Mouse (Mus musculus): ENCODE measurements around the gene Fkbp4. TPM values are rescaled to one million over a fixed set of nuclear protein-coding genes. Genes with fewer than 3 reads are reported as not detected.

The Fkbp4 gene
- 100 to 1,000 TPM in 1 of 2 experiments, 10 to 100 TPM in 1; 90.5 to 105 TPM for total RNA-seq (2021)
- long read RNA-seq, experiment 1, transcript Fkbp4-201 (10 exons, 2,217 nt) = major isoform, 148 of 168 reads
- long read RNA-seq, experiment 1, partial matches to known transcripts = 2 of 168 reads
- long read RNA-seq, experiment 1, other reads (novel, unspliced or antisense) = 17 of 168 reads
- long read RNA-seq, experiment 2, transcript Fkbp4-201 (10 exons, 2,217 nt) = major isoform, 202 of 233 reads
- long read RNA-seq, experiment 2, partial matches to known transcripts = 22 of 233 reads
- long read RNA-seq, experiment 2, other reads (novel, unspliced or antisense) = 9 of 233 reads

DNA sequence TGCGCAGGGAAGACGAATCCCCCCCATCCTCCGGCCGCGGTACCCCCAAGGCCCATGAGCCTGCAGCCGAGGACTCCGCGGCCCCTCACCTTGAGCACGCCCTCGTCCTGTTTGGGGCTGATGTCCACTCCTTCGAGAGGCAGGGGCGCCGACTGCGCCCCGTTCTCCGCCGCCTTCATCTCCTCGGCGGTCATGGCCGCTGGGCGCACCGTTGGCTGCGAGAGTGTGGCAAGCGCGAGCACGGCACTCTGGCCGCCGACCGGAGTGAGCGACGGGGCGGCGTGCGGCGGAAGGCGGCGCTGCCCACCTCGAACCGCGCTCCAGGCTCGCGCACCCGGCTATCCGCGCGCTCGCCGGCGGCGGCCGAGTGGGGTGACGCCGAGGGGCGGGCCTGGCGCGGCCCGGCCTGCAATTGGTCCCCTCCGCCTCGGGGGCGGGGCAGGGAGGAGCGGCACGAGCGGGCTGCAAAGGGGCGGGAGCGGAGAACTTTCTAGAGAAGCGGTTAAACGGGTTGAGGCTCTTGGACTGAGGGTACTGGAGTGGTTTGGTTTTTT is at the start of gene Fkbp4:
Gene Fkbp4 (minus strand): TSS at position 361 of the 554 bp plus-strand sequence.
- peak; percentile 84 to 94 for DNase-seq (ENCODE audit: low spot score in 2 of 2)

DNA sequence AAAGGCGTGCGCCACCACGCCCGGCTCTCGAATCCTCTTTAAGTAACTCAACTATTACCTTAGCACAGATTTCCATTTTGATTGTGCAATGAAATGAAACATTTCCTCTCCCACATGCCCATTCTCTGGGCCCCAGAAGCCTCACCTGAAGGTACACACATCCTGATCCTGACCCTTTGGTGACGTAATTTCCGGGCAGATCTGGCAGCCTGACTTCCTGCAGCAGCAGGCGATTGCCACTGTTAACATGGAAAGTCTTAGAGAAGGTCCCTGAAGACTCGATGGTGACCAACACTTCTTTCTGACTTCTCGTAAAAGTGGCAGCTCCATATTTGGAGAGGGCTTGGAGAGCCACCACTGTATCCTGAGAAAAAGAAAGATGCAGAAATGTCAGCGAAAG is 49.3 kb upstream of the Fkbp4 start:
- DNase-seq (ENCODE audit: low spot score in 2 of 2) = no peak

DNA sequence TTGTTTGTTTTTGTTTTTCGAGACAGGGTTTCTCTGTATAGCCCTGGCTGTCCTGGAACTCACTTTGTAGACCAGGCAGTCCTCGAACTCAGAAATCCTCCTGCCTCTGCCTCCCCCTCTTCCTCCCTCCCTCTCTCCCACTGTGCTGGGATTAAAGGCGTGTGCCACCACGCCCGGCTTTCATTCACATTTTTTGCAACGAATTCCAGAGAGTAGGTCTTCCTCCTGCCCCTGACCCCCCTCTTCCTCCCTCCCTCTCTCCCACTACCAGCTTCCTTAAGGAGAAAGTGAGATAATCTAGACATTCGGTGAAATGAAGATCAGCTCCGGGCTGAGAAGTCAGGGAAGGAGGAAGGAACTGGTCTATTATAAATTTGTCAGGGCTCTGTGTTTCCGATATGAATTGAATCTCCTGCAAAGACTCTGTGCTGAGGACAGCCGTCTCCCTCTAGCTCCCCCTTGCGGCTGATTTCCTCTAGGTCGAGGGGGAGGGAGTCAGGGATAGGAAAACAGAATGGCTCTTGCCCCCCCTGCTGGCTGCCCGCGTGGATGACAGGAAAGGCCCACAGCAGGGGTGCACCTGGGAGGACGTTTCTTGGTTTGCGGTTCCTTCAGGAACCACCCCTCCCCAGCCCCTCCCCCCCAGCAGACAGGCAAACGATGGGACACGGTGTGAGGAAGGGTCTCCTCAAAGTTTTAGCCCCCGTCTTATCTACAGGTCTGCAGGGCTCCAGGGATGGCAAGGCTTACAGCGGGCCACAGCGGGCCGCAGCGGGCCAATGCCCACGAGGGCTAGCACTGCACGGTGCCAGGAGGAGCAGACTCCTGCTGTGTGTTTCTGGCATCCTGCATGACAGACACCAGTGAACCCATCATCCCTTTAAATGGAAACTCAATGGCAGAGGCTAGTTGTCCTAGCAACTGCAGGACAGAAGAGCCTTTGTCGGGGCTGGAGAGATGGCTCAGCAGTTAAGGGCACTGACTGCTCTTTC is 41.3 kb upstream of the Fkbp4 start:
- DNase-seq (ENCODE audit: low spot score in 2 of 2) = peak; percentile 95 to 97

DNA sequence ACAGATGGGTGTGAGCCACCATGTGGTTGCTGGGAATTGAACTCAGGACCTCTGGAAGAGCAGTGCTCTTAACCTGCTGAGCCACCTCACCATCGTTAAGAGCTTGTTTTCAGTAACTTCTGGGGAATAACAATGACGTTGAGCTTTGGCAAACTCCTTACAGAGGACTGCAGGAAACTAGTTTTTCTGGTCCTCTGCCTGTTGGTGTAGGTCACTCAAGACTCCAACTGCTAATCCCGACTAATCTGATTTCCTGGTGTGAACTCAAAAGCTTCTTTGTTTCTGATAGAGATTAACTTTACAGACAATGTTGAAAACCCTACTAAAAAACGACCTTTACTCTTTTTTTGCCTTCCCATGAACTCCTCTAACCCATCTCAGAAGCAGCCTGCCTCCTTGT is 39.0 kb upstream of the Fkbp4 start:
- no peak for DNase-seq (ENCODE audit: low spot score in 2 of 2)

DNA sequence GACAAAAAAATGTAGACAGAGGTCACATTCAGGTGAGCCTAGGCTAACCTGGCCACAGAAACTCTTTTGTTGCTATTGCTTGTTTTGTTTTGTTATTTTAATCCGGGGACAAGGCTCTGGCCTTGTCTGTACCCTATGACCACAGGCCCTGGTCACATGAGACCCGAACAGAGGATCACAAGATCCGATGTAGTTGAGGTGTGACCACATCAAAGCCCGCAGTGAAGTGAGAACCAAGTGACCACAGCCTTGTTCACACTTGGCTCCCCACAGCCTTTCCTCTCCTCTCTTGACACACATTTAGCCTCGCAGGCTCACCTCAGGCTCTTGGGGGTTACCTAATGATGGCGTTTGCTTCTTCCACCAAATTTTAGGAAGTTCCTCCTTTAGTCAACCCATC is 35.6 kb upstream of the Fkbp4 start:
- no peak for DNase-seq (ENCODE audit: low spot score in 2 of 2)

DNA sequence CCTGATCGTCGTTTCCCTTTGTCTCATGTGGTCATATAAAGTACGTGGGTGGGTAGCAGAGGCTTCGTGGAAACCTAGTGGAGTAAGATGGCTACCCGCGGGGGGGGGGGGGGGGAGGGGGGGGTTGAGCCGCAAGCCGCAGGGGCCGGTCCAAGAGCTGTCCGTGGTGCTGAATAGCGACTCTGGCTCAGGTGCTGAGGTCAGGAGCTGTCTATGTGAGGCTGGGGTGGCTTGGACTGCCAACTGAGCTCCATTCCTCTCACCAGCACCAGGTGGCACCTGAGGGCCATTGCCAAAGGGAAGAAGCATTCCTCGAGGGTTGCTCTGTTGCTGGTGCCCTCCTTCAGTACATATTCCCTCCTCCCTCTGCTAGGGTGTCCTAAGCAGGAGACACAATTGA is 31.0 kb upstream of the Fkbp4 start:
- no peak for DNase-seq (ENCODE audit: low spot score in 2 of 2)

DNA sequence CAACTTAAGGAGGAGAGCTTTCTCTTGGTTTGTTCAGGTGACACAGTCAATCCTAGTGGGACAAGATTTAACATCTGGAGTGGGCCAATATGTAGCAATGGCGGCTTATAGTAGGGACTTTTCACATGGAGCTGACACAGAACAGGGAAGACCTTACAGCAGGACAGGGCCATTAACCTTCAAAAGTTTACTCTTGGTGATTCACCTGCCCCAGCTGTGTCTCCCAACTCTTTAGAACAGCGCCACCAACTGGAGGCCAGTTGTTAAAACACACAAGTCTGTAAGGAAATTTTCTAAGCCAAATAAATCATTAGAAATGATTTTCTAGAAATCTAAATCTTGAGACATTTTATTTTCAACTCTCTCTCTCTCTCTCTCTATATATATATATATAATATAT is 28.8 kb upstream of the Fkbp4 start:
- DNase-seq (ENCODE audit: low spot score in 2 of 2) = no peak

DNA sequence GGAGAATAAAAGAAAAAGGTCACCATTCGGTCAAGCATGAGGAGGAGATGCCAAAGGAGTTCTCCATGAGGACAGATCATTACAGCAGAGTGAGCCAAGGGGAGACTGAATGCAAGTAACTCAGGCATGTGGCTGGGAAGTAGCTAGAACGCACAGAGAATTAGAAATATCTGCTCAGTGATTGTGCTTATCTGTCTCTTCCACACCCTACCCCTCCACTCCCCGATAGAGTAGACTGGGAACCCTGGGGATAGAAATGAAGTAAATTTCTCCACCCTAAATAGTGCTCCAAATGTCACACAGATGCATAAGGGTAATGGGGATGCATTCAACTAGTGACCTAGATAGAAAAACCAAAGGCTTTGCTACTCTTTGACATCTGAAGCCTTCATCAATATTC is 28.1 kb upstream of the Fkbp4 start:
- DNase-seq (ENCODE audit: low spot score in 2 of 2) = no peak

DNA sequence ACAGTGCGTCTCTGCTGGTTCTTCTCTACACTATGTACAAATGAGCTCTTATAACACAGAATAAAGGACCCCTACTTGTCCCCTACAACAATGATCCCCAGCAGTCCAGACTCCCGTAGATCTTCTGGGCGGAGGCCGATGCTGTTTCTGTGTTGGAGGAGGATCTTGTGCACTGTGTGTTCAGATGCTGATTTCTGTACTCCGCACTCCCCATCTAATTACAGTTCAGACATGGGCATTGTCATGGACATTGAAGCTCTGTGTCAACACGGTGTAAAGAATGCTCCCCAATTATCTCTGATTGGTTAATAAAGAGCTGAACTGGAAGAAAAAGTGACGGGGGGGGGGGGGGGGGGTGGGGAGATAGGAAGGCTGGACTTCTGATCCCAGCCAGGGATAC is 27.6 kb upstream of the Fkbp4 start:
- no peak for DNase-seq (ENCODE audit: low spot score in 2 of 2)

DNA sequence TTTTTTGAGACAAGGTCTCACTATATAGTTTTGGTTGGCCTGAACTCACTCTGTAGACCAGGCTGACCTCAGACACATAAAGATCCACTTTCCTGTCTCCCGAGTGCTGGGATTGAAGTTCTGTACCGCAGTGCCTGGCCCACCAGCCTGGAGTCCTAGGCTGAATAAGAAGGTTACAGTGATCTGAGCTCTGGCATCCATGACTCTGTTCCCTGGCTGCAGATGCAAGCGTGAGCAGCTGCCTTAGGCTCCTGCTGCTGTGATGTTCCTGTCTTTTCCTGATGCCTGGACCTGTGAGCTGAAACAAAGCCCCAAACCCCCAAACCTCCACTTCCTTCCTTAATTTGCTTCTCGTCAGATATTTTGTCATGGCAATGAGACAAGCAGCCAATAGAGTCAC is 26.5 kb upstream of the Fkbp4 start:
- no peak for DNase-seq (ENCODE audit: low spot score in 2 of 2)

DNA sequence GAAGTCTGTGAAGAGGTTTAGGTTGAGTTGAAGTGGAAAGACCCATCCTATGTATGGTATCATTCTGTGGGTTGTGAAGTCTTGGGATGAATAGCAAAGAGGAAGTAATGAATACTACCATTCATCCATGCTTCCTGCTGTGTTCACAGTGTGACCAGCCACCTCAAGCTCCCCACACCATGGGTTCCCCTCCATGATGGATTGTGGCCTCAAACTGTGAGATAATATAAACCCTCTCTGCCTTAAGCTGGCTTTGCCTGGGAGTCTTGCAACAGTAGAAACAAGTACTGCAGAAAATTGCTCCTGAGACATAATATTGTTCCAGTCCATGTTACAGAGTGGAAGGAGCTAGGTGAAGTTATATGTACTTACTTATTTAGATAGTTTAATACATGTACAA is 23.1 kb upstream of the Fkbp4 start:
- no peak for DNase-seq (ENCODE audit: low spot score in 2 of 2)

DNA sequence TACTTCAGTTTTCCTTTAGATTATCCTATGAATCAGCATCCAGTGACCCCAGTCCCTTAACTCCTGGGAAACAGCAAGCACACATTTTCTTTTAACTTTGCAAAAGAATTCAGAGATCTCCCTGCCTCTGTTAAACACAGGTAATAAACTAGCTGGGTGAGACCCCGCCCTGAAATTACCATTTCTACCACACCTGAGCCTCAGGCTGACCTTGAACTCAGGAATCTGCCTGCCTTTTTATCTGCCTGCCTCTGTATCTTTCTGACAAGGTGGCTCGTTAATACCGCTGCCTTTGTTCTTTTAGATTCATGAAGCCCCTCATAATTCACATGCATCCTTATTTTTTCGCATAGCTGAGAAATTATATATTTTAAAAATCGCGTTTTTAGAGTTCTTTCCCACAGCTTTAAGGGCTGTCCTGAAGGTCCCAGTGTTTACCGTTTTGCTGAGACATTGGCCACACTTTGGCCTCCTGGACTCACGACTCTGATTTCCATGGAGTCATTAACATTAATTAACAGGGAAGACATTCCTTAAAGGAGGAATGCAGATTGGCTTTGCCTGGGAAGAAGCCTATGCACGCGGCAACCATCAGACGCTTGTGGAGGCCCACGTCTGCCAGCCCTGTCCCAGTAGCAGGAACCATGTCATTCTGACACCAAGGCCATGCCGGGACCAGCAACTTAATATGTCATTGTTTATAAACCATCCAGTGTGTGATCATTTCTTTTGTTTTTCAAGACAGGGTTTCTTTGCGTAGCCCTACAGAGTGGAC is 22.4 kb upstream of the Fkbp4 start:
- DNase-seq (ENCODE audit: low spot score in 2 of 2) = no peak

DNA sequence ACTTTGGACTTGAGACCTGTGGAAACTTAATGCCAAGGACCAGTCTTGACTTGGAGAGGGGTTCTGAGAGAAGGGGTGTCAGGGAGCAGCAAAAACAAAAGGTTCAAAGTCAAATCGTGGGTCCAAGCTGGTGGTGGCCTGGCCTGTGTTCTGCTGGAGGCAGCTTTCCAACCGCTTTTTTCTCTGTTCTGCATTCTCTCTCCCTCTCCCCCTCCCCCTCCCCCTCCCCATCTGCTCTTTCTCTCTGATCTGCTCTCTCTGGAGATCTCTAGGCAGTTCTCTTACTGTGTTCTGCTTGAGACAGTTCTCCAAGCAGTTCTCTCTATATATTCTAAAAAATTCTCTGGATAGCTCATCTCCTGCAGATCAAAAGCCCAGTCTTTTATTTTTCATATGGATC is 21.8 kb upstream of the Fkbp4 start:
- no peak for DNase-seq (ENCODE audit: low spot score in 2 of 2)

DNA sequence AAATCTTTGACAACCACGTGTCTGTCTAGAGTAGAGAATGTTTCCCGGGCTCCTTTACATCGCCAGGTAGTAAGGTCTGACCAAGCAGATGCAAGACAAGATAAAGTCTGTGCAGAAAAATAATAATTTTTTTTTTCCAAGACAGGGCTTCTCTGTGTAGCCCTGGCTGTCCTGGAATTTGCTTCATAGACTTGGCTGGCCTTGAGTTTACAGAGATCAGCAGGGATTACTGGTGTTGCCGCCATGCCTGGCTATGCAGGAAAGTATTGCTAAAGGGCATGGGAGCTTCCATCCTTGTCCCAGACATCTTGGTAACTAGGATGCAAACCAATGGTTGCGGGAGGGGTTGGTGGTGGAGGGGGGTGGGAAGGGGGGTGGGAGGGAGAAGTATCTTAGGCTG is 18.7 kb upstream of the Fkbp4 start:
- DNase-seq (ENCODE audit: low spot score in 2 of 2) = no peak

DNA sequence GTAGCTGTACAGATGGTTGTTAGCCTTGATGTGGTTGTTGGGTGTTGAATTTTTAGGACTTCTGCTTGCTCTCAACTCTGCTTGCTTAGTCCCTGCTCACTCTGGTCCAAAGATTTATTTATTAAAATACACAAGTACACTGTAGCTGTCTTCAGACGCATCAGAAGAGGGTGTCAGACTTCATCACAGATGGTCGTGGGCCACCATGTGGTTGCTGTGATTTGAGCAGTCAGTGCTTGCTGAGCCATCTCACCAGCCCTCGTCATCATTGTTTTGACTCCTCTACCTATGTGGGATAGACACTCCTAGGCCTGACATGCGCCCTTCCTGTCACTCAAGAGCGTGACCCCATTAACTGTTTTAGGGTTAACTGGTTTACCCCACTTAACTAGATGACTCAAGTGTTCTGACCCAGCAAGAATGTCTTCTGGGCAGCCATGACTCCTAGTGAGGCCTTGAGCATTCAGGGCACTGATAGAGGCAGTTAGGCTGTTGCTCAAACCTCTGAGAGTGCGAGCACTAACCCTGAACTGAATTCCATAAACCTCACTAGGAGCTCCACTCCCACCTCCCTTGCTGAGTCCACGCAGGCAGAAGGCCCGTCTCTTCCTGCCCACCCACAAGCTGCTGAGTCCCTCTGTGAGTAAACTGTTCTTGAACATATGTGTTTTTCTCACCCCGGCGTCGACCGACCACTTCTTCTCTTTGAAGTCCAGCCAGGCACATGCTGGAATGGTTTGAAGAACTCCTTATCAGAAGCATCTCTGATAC is 17.5 kb upstream of the Fkbp4 start:
- no peak for DNase-seq (ENCODE audit: low spot score in 2 of 2)

DNA sequence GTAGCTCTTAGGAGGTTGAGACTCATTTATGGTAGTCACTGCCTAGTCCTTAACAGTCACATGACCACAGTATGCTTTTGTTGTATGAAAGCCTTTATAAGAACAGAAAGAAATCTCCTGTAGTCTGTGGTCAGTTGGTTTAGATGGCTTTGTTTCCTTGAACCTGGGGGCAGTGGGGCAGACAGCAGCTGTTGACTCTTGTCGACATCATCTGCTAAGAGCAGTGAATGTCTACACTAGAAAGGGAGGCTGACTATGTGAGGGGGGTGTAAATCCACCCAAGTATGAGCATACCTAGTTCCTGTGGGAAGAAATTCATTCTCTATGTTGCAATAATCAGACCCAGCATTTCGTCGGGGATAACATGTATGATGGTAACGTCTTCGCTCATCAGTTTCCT is 8.6 kb upstream of the Fkbp4 start:
- DNase-seq (ENCODE audit: low spot score in 2 of 2) = no peak

DNA sequence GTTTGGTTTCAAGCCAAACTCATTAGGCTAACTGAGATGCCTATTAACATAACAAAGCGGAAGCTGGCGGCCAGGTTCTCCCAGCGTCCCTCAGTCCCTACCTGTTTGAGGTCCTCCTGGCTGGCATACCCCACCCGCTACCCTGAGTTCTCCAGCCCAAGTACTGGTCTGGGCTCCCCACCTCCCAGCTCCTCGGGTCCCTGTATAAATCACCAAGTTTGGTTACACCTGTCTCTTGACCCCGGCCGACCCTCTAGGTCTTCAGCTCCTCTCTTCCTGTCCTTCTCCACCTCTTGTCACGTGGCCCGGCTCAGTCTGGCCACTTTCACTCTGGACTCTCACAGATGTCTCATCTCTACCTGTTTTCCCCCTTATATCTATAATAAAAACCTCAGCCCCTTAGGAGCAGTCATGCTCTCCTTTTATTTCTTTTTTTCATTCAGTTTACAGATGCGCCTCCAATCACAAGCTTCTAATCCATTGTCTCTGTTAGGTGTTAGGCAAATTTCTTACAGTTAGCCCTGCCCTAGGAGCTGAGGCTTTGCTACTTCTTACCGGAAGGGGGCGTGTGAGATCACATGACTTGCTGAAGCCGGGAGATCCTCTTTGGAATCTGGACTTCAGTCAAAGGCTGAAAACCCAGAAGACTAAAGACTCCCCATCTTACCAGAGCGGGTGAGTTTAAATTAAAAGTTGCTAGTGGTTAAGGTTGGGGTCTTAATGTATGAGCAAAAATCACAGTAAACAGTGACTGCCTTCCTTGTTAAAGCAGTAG is 7.5 kb upstream of the Fkbp4 start:
- peak in 1 of 2 experiments; percentile 64 for DNase-seq (ENCODE audit: low spot score in 2 of 2)

DNA sequence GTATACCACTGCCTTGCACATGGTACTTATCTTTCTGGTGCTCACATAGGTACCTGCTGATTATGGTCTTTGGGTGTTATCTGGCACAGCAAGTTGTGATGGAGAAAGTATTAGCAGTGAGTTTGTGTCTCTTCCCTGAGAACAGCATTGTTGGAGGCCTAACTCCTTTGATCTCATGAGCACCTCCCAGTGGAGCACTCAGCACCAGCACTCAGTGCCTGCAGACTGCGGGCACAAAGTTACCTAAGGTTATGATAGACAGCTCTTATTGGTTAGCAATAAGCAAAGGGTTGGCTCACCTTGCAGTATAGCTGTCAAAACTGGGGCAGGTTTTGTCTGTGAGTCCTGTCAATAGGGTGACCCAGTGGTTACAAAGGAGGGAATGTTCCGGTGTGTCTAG is 1.8 kb upstream of the Fkbp4 start:
- DNase-seq (ENCODE audit: low spot score in 2 of 2) = no peak

DNA sequence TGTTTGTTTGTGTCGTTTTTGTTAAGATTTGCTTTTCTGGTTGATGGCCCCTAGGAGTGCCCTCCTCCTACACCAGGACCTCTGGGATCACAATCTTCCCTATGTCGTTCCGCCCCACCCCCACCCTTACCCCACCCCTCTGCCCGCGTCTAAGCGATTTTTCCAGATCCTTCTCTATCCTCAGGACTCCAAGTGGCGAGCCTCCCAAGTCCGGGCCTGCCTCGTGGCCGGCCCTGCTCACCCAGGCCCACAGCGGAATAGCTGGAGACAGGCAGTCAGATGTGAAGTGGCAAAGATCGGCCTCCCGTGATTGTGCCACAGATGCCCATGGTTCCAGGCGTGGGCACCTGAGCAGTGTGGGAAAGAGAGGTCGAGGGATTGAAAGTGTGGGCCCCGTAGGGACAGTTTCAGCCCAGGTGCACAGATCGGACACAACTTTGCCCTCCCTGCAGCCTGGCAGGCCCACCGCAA is 429 bp upstream of the Fkbp4 start:
- no peak for DNase-seq (ENCODE audit: low spot score in 2 of 2)

Measured in layer of hippocampus, postnatal 14 days (tissue).